ENCODE assay signal across 8 mouse cellular contexts in the genomic region with DNA sequence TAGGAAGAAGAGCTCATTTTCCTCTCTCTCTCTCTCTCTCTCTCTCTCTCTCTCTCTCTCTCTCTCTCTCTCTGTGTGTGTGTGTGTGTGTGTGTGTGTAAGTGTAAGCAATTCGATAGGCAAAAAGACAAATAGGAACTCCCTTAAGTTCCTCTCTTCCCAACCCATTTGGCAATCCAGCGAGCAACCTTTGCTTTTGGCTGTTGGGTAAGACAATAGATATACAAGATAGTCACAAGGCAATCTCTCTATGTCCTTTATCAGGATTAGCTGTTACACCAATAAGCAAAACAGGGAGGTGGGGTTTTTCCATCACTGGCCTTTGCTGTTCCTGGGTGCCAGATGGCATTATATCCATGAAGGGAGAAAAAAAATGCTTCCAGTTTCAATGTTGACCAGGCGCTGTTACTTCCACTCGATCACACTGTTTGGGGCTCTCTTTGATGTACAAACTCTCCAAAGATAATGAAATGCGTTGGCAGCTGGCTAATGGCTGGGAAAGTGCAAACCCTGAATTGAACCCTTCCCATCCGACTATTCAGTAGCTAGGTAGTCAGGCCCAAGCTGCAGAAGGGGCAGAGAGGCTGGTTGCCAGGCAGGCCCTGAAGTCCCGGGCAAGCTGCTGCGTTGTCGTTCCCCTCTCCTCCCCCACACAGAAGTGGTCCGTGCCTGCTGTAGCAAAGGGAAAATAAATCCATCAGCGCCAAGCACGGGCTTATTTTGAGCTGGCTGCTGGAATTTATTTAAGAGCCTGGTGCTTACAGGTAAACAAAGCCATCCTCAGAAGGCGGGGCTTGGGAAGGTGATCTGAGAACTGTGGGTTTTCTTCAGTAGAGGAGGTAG. TPM values are rescaled to one million over a fixed set of nuclear protein-coding genes. Genes with fewer than 3 reads are reported as not detected.
A peak's percentile ranks its signal among the peaks of the same experiment; 100 is the strongest.
DNase-seq lines count a peak whose midpoint lies in the region; ATAC-seq and TF ChIP-seq lines count a peak whose summit lies in the region.

No protein-coding gene starts in this region.

- peaks cover 29% of the 10 kb centered on the region for H3K4me1 ChIP-seq in heart, embryonic 15.5 days (replicated peaks)
- peaks cover 23% of the 10 kb centered on the region for H3K4me1 ChIP-seq in lung, embryonic 14.5 days (ENCODE audit: insufficient read depth)
- H3K4me1 ChIP-seq in olfactory bulb, adult 2 months (ENCODE audit: control insufficient read depth, insufficient read depth, low read length), result peaks cover 8% of the 10 kb centered on the region

- ATAC-seq in heart, embryonic 15.5 days (replicated peaks; ENCODE audit: insufficient number of reproducible peaks, insufficient read depth, low FRiP score, low read depth), result no peak
- ATAC-seq in lung, embryonic 14.5 days (ENCODE audit: insufficient read depth), result peak; percentile 72

- TF ChIP-seq CTCF in gastrocnemius, adult 2 months (IDR thresholded peaks at IDR 0.05), result no peak
- TF ChIP-seq CTCF in lung, embryonic 14.5 days (IDR thresholded peaks at IDR 0.05; ENCODE audit: low read depth), result no peak
- no peak for TF ChIP-seq CTCF in olfactory bulb, adult 2 months (IDR thresholded peaks at IDR 0.05; ENCODE audit: insufficient read depth, low read depth, low read length)

- TF ChIP-seq POLR2A in olfactory bulb, adult 2 months (IDR thresholded peaks at IDR 0.05; ENCODE audit: insufficient read depth, low read depth, low read length), result no peak

- no peak overlapping the region; the same call in 1 of the 2 replicates for H3K9ac ChIP-seq in heart, embryonic 15.5 days
- H3K9ac ChIP-seq in lung, embryonic 14.5 days, result 0 out of 2 replicates have a peak overlapping the region, but pooled peaks have one; percentile 6

- no peaks in the 10 kb centered on the region for H3K36me3 ChIP-seq in heart, embryonic 15.5 days
- no peaks in the 10 kb centered on the region for H3K36me3 ChIP-seq in lung, embryonic 14.5 days (ENCODE audit: insufficient read depth)

- 0 out of 2 replicates have a peak overlapping the region, but pooled peaks have one; percentile 6 for H3K27ac ChIP-seq in gastrocnemius, adult 2 months
- H3K27ac ChIP-seq in heart, embryonic 15.5 days, result peak overlapping the region; percentile 33
- peak overlapping the region; percentile 80 for H3K27ac ChIP-seq in lung, embryonic 14.5 days (ENCODE audit: low read depth)
- H3K27ac ChIP-seq in olfactory bulb, adult 2 months (ENCODE audit: insufficient read depth, low read depth, low read length), result peak overlapping the region; percentile 19

- 24% methylated on average over 13 of the region's 13 CpGs for WGBS in heart, embryonic 15.5 days
- 13% methylated on average over 13 of the region's 13 CpGs for WGBS in lung, embryonic 14.5 days
- 19% methylated on average over 13 of the region's 13 CpGs for WGBS in olfactory bulb, adult 2 months

- peak overlapping the region; percentile 48 for H3K4me2 ChIP-seq in heart, embryonic 15.5 days
- H3K4me2 ChIP-seq in lung, embryonic 14.5 days, result peak overlapping the region; percentile 41

- H3K9me3 ChIP-seq in heart, embryonic 15.5 days (replicated peaks), result no peaks in the 10 kb centered on the region
- H3K9me3 ChIP-seq in lung, embryonic 14.5 days (ENCODE audit: low read depth, low read length), result no peaks in the 10 kb centered on the region

- no peak for DNase-seq in gastrocnemius, adult 2 months
- no peak for DNase-seq in gastrocnemius, postnatal 25 days
- peak; percentile 80 for DNase-seq in embryo, embryonic 10 days (ENCODE audit: low spot score)
- DNase-seq in layer of hippocampus, adult 18-20 months (ENCODE audit: low spot score in 2 of 2), result peak; percentile 42 to 57
- DNase-seq in lung, embryonic 14.5 days, result peak; percentile 71
- DNase-seq in thymus, postnatal 25 days, result no peak

- H3K4me3 ChIP-seq in gastrocnemius, adult 2 months, result peak overlapping the region; percentile 35; the same call in 1 of the 2 replicates
- H3K4me3 ChIP-seq in heart, embryonic 15.5 days, result 0 out of 2 replicates have a peak overlapping the region, but pooled peaks have one; percentile 4
- H3K4me3 ChIP-seq in lung, embryonic 14.5 days (ENCODE audit: low read depth, low read length), result no peak overlapping the region
- no peak overlapping the region for H3K4me3 ChIP-seq in olfactory bulb, adult 2 months (ENCODE audit: insufficient read depth, low read depth, low read length)

- intact Hi-C loops in gastrocnemius, adult 2 months (cut with DNase I), result no loop called here

- H3K27me3 ChIP-seq in heart, embryonic 15.5 days, result no peaks in the 10 kb centered on the region
- H3K27me3 ChIP-seq in lung, embryonic 14.5 days (ENCODE audit: insufficient read depth, low read length), result no peaks in the 10 kb centered on the region

RNA-seq across cellular contexts. Expression of a gene that starts 29.4 kb away (rescaled TPM):
- 10 to 100 TPM; 12.8 to 15.0 TPM for total RNA-seq in gastrocnemius, adult 2 months (2021)
- total RNA-seq in gastrocnemius, postnatal 25 days (2021), result 10 to 100 TPM; 14.8 to 15.3 TPM
- polyA plus RNA-seq in heart, embryonic 15.5 days (2015; fragmentation: Nextera tagmentation; extraction: Ambion mirVana), result 48.8 and 56.5 TPM in 2 replicates
- total RNA-seq in layer of hippocampus, adult 18-20 months (2021), result 10 to 100 TPM; 56.3 to 60.6 TPM
- 67.4 and 67.5 TPM in 2 replicates for polyA plus RNA-seq in lung, embryonic 14.5 days (2014; fragmentation: Nextera tagmentation; extraction: Ambion mirVana)
- 101 TPM in 1 of 2 replicates, not detected in the other for polyA plus RNA-seq in olfactory bulb, adult 2 months (2012; ENCODE audit: insufficient read depth, insufficient read length, low replicate concordance, missing spikeins)

Comparison
In these comparisons a context has a peak if more than half of its experiments do, and no peak if none do; other contexts are left out.
1. DNase-seq: peak in embryo, embryonic 10 days (single experiment), layer of hippocampus, adult 18-20 months (2 of 2) and lung, embryonic 14.5 days (single experiment); none in gastrocnemius, adult 2 months (single experiment), gastrocnemius, postnatal 25 days (single experiment) and thymus, postnatal 25 days (single experiment).
2. H3K27ac ChIP-seq: peak in every context shown above with its lines; median percentile 80 in lung, embryonic 14.5 days; 33 in heart, embryonic 15.5 days; 19 in olfactory bulb, adult 2 months; 6 in gastrocnemius, adult 2 months.
3. H3K4me3 ChIP-seq: peak in gastrocnemius, adult 2 months (single experiment) and heart, embryonic 15.5 days (single experiment); none in lung, embryonic 14.5 days (single experiment) and olfactory bulb, adult 2 months (single experiment).